Mouse (Mus musculus): ENCODE data around the gene Fam193a. TPM values are rescaled to one million over a fixed set of nuclear protein-coding genes. Genes with fewer than 3 reads are reported as not detected.

Gene Fam193a
- polyA plus RNA-seq, 1 experiment from 2014 or later = 7.3 TPM

Other genes starting within 250 kb of the Fam193a start
- 0.22 and 0.55 TPM in 2 replicates for gene Poln, start 200.5 kb upstream of the Fam193a start, polyA plus RNA-seq (2015; fragmentation: Nextera tagmentation; extraction: Ambion mirVana)
- gene Haus3, start 200.4 kb upstream of the Fam193a start, polyA plus RNA-seq (2015; fragmentation: Nextera tagmentation; extraction: Ambion mirVana) = 22.3 and 28.4 TPM in 2 replicates
- gene Mxd4, start 182.2 kb upstream of the Fam193a start, polyA plus RNA-seq (2015; fragmentation: Nextera tagmentation; extraction: Ambion mirVana) = 26.6 and 32.2 TPM in 2 replicates
- gene Zfyve28, start 81.5 kb upstream of the Fam193a start, polyA plus RNA-seq (2015; fragmentation: Nextera tagmentation; extraction: Ambion mirVana) = 0.49 and 0.72 TPM in 2 replicates
- gene Cfap99, start 81.3 kb upstream of the Fam193a start, polyA plus RNA-seq (2015; fragmentation: Nextera tagmentation; extraction: Ambion mirVana) = 0.08 TPM in 1 of 2 replicates, not detected in the other
- 111 and 115 TPM in 2 replicates for gene Rnf4, start 33.6 kb upstream of the Fam193a start, polyA plus RNA-seq (2015; fragmentation: Nextera tagmentation; extraction: Ambion mirVana)
- 18.2 and 19.5 TPM in 2 replicates for gene Tnip2, start 144.1 kb downstream of the Fam193a start, polyA plus RNA-seq (2015; fragmentation: Nextera tagmentation; extraction: Ambion mirVana)
- 3.9 and 4.6 TPM in 2 replicates for gene Sh3bp2, start 155.9 kb downstream of the Fam193a start, polyA plus RNA-seq (2015; fragmentation: Nextera tagmentation; extraction: Ambion mirVana)
- gene Add1, start 203.7 kb downstream of the Fam193a start, polyA plus RNA-seq (2015; fragmentation: Nextera tagmentation; extraction: Ambion mirVana) = 158 and 160 TPM in 2 replicates

Measured in heart, embryonic 16.5 days (tissue).